Mouse (Mus musculus): ENCODE data around the gene Speer4d.
"Not testable (repeated sequence)": the region's sequence is repeated elsewhere in the genome, so short reads cannot be mapped to it uniquely, and the experiment has no call there.

The Speer4d gene

GRCm38 (mm10) chr5:15656959-15657358 is 38.1 kb downstream of the Speer4d start, which contains the start of gene 4930572O03Rik:
Gene 4930572O03Rik, minus strand, starts transcription at chr5:15657059.
- ATAC-seq (ENCODE audit: insufficient number of reproducible peaks, low FRiP score, low TSS enrichment) = not testable (repeated sequence)

- ATAC-seq (ENCODE audit: insufficient number of reproducible peaks, low FRiP score, low TSS enrichment) = not testable (repeated sequence)
Observed at GRCm38 (mm10) chr5:15663847-15664246, 45.0 kb downstream of the Speer4d start.

DNA sequence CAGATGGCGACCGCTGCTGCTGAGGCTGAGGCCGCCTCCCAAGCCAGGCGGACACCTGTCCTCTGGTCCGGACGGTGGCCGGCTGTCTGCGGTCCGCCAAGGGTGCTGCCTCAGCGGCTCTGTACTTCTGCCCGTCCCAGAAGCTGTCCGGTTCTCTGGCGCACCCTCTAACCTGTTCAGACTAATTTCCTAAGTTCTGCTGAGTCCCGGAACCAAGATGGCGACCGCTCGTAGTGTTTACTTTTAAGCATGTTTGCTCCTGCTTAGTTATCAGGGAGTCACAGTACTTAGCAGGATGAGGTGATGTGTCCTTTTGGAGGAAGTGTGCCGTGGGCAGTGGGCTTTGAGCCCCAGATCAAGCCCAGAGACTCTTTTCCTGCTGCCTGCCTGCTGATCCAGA is 51.9 kb downstream of the Speer4d start:
- not testable (repeated sequence) for ATAC-seq (ENCODE audit: insufficient number of reproducible peaks, low FRiP score, low TSS enrichment)
